In genomic region chr13:14065028-14065380, GRCm38 (mm10) we compare ENCODE assay signal across 8 mouse cellular contexts. TPM values are rescaled to one million over a fixed set of nuclear protein-coding genes. Genes with fewer than 3 reads are reported as not detected.
DNase-seq lines count a peak whose midpoint lies in the region; ATAC-seq lines count a peak whose summit lies in the region.

No protein-coding gene starts in this region.

- peak overlapping the region; percentile 97; the same call in 1 of the 2 replicates for H3K27ac ChIP-seq in heart, embryonic 16.5 days (ENCODE audit: low read length)
- peak overlapping the region; percentile 97 for H3K27ac ChIP-seq in hindbrain, embryonic 12.5 days
- H3K27ac ChIP-seq in midbrain, embryonic 12.5 days (replicated peaks): peak overlapping the region; percentile 98; the same call in 1 of the 2 replicates

- peak overlapping the region; percentile 76 for H3K4me2 ChIP-seq in heart, embryonic 16.5 days (ENCODE audit: low read depth, low read length)
- peak overlapping the region; percentile 78 for H3K4me2 ChIP-seq in hindbrain, embryonic 12.5 days (replicated peaks)
- H3K4me2 ChIP-seq in midbrain, embryonic 12.5 days (replicated peaks): peak overlapping the region; percentile 77

- no peaks in the 10 kb centered on the region for H3K9me3 ChIP-seq in heart, embryonic 16.5 days (replicated peaks; ENCODE audit: control insufficient read depth, low read length)
- no peaks in the 10 kb centered on the region for H3K9me3 ChIP-seq in hindbrain, embryonic 12.5 days (replicated peaks)
- H3K9me3 ChIP-seq in midbrain, embryonic 12.5 days: no peaks in the 10 kb centered on the region

- H3K9ac ChIP-seq in heart, embryonic 16.5 days (ENCODE audit: low read length): peak overlapping the region; percentile 96
- peak overlapping the region; percentile 99 for H3K9ac ChIP-seq in hindbrain, embryonic 12.5 days
- H3K9ac ChIP-seq in midbrain, embryonic 12.5 days (replicated peaks): peak overlapping the region; percentile 100

- H3K4me3 ChIP-seq in heart, embryonic 16.5 days (ENCODE audit: low read length): peak overlapping the region; percentile 92
- H3K4me3 ChIP-seq in hindbrain, embryonic 12.5 days: peak overlapping the region; percentile 100
- H3K4me3 ChIP-seq in midbrain, embryonic 12.5 days: peak overlapping the region; percentile 100

- WGBS in heart, embryonic 16.5 days: 12% methylated on average over 9 of the region's 9 CpGs
- 24% methylated on average over 9 of the region's 9 CpGs for WGBS in hindbrain, embryonic 12.5 days
- 34% methylated on average over 9 of the region's 9 CpGs for WGBS in midbrain, embryonic 12.5 days

- no peak for ATAC-seq in heart, embryonic 16.5 days (replicated peaks; ENCODE audit: extremely low read depth, insufficient read depth, low FRiP score)
- ATAC-seq in hindbrain, embryonic 12.5 days (ENCODE audit: low FRiP score): no peak
- no peak for ATAC-seq in midbrain, embryonic 12.5 days (ENCODE audit: low FRiP score, low read depth)
- ATAC-seq in megakaryocyte progenitor cell, adult 5-6 weeks (replicated peaks; ENCODE audit: poor library complexity): no peak

- peaks cover 16% of the 10 kb centered on the region for H3K4me1 ChIP-seq in heart, embryonic 16.5 days (ENCODE audit: control insufficient read depth, insufficient read depth, low read length)
- H3K4me1 ChIP-seq in hindbrain, embryonic 12.5 days: peaks cover 29% of the 10 kb centered on the region
- peaks cover 24% of the 10 kb centered on the region for H3K4me1 ChIP-seq in midbrain, embryonic 12.5 days

- DNase-seq in heart, adult 9 months (ENCODE audit: low spot score in 2 of 2): no peak
- DNase-seq in MN1 (ENCODE audit: low spot score): peak; percentile 43
- no peak for DNase-seq in adrenal gland, adult (ENCODE audit: inconsistent age in 2 of 2, low spot score in 1 of 2)
- DNase-seq in spleen, postnatal 14 days (ENCODE audit: low spot score in 2 of 2): no peak

- H3K36me3 ChIP-seq in heart, embryonic 16.5 days (ENCODE audit: control insufficient read depth, insufficient read depth): peaks cover 3% of the 10 kb centered on the region; the same call in 1 of the 2 replicates
- H3K36me3 ChIP-seq in hindbrain, embryonic 12.5 days: peaks cover 6% of the 10 kb centered on the region; the same call in 1 of the 2 replicates
- no peaks in the 10 kb centered on the region for H3K36me3 ChIP-seq in midbrain, embryonic 12.5 days

- H3K27me3 ChIP-seq in heart, embryonic 16.5 days (ENCODE audit: control insufficient read depth, insufficient read depth, low read length): no peaks in the 10 kb centered on the region
- H3K27me3 ChIP-seq in hindbrain, embryonic 12.5 days: no peaks in the 10 kb centered on the region
- no peaks in the 10 kb centered on the region for H3K27me3 ChIP-seq in midbrain, embryonic 12.5 days

RNA-seq across cellular contexts. Expression of gene Ggps1, which starts 1.7 kb away (rescaled TPM):
- 38.0 and 43.8 TPM in 2 replicates for polyA plus RNA-seq in heart, embryonic 16.5 days (2015; fragmentation: Nextera tagmentation; extraction: Ambion mirVana)
- 68.1 and 76.6 TPM in 2 replicates for polyA plus RNA-seq in hindbrain, embryonic 12.5 days (2016; fragmentation: Nextera tagmentation; extraction: Ambion mirVana)
- polyA plus RNA-seq in midbrain, embryonic 12.5 days (2016; fragmentation: Nextera tagmentation; extraction: Ambion mirVana): 73.7 and 84.0 TPM in 2 replicates
- total RNA-seq in megakaryocyte progenitor cell, adult 5-6 weeks (2015): 19.4 and 21.6 TPM in 2 replicates
- 25.1 and 29.2 TPM in 2 replicates for total RNA-seq in megakaryocyte progenitor cell, adult 5-6 weeks (2017)

RNA-seq across cellular contexts. Expression of gene Arid4b, which starts 2.0 kb away (rescaled TPM):
- 39.5 and 46.7 TPM in 2 replicates for polyA plus RNA-seq in heart, embryonic 16.5 days (2015; fragmentation: Nextera tagmentation; extraction: Ambion mirVana)
- polyA plus RNA-seq in hindbrain, embryonic 12.5 days (2016; fragmentation: Nextera tagmentation; extraction: Ambion mirVana): 93.0 and 97.9 TPM in 2 replicates
- 99.5 and 104 TPM in 2 replicates for polyA plus RNA-seq in midbrain, embryonic 12.5 days (2016; fragmentation: Nextera tagmentation; extraction: Ambion mirVana)
- total RNA-seq in megakaryocyte progenitor cell, adult 5-6 weeks (2015): 21.2 and 24.5 TPM in 2 replicates
- total RNA-seq in megakaryocyte progenitor cell, adult 5-6 weeks (2017): 23.5 and 34.4 TPM in 2 replicates

RNA-seq across cellular contexts. Expression of gene Tbce, which starts 25.6 kb away (rescaled TPM):
- 35.4 and 39.4 TPM in 2 replicates for polyA plus RNA-seq in heart, embryonic 16.5 days (2015; fragmentation: Nextera tagmentation; extraction: Ambion mirVana)
- 78.7 and 86.3 TPM in 2 replicates for polyA plus RNA-seq in hindbrain, embryonic 12.5 days (2016; fragmentation: Nextera tagmentation; extraction: Ambion mirVana)
- 86.9 and 88.2 TPM in 2 replicates for polyA plus RNA-seq in midbrain, embryonic 12.5 days (2016; fragmentation: Nextera tagmentation; extraction: Ambion mirVana)
- 52.5 and 69.6 TPM in 2 replicates for total RNA-seq in megakaryocyte progenitor cell, adult 5-6 weeks (2015)
- 39.9 and 55.8 TPM in 2 replicates for total RNA-seq in megakaryocyte progenitor cell, adult 5-6 weeks (2017)
